Mouse (Mus musculus) hindbrain, embryonic 10.5 days (tissue): ENCODE results near the gene Rpl36al. TPM values are rescaled to one million over a fixed set of nuclear protein-coding genes. Genes with fewer than 3 reads are reported as not detected.

Source experiments
- DNase-seq: peaks from one replicate; pipeline ENCODE4 v3.0.0-alpha.2; 2017; ENCODE audit warnings: low spot score
- H3K27ac ChIP-seq: fragments of 300-500 bp; sonication (generic); 2 replicates; pipeline ENCODE4 v1.5.1; 2016; ENCODE audit warnings: mild to moderate bottlenecking, moderate library complexity
- H3K27me3 ChIP-seq: fragments of 300-500 bp; sonication (generic); 2 replicates; pipeline ENCODE4 v1.6.1; 2016; ENCODE audit warnings: mild to moderate bottlenecking; ENCODE audit not compliant: poor library complexity, insufficient read depth, severe bottlenecking
- H3K36me3 ChIP-seq: fragments of 300-500 bp; sonication (generic); 2 replicates; pipeline ENCODE4 v1.6.1; 2016; ENCODE audit warnings: mild to moderate bottlenecking, moderate library complexity
- H3K4me1 ChIP-seq: fragments of 300-500 bp; sonication (generic); replicated peaks from 2 replicates; pipeline ENCODE4 v1.6.1; 2016; ENCODE audit warnings: mild to moderate bottlenecking
- H3K4me3 ChIP-seq: fragments of 300-500 bp; sonication (generic); 2 replicates; pipeline ENCODE4 v1.5.1; 2016; ENCODE audit warnings: mild to moderate bottlenecking, moderate library complexity
- H3K9me3 ChIP-seq: fragments of 300-500 bp; sonication (generic); 2 replicates; pipeline ENCODE4 v1.6.1; 2016; ENCODE audit warnings: mild to moderate bottlenecking, moderate library complexity
- WGBS: fragments of 180-500 bp; shearing (Covaris S2); methylation state at CpG from one replicate; pipeline ENCODE4 v1.1.7; 2016; 5-methylcytosine and 5-hydroxymethylcytosine counted together
- polyA plus RNA-seq: library from polyadenylated mRNA; unstranded; fragments of >200 nt; fragmentation: Nextera tagmentation; extraction: Ambion mirVana; gene quantifications from 2 replicates; pipeline ENCODE4 v1.2.1, GENCODE M21; 2016

The Rpl36al gene
- polyA plus RNA-seq, 1 experiment from 2014 or later = 497 TPM

DNA sequence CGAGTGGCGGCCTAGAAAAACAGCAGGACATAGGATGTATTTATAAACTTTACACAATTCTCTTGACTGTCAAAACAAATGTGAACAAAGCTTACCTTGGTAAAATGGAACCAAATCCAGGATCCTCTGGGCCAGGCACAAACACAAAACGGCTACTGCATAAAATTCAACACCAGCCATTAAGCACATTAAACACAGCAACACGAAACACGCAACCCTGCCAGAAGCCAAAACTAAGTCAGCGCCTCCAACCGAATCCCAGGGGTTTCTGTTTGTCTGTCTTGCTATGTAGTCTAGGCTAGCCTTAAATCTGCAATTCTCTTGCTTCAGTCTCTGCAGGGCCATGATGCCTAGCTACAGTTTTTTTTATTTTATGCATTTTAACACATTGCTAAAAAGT lies 24.0 kb upstream of the Rpl36al start:
- WGBS = 94% methylated on average over 7 of the region's 7 CpGs
- no peak for DNase-seq

DNA sequence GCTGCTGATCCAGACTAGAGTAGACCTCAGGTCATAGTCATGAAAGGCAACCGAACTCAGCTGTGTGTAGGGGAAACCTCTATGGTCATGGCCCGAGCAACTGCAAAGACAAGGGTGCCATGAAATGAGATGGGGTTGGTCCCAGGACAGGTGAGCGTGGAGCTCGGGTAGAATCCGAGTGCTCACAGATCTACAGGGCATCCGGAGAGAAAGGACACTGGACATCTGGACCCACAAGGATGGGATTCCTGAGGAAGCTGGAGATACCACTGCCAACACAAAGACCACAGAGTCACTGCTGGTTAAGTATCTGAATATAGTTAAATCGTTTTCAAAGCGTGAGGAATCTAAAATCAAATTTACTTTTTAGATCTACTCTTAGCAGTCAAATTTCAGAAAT lies 23.5 kb upstream of the Rpl36al start:
- no peaks in the 10 kb centered on the region for H3K9me3 ChIP-seq
- no peak overlapping the region for H3K27ac ChIP-seq
- H3K36me3 ChIP-seq = peaks cover 82% of the 10 kb centered on the region
- no peak overlapping the region for H3K4me3 ChIP-seq
- H3K27me3 ChIP-seq = no peaks in the 10 kb centered on the region
- WGBS = 93% methylated on average over 8 of the region's 8 CpGs
- no peaks in the 10 kb centered on the region for H3K4me1 ChIP-seq
- DNase-seq = no peak

More for the DNA sequence above, 24.0 kb upstream of the Rpl36al start:
- no peaks in the 10 kb centered on the region for H3K4me1 ChIP-seq
- no peak overlapping the region for H3K4me3 ChIP-seq
- no peaks in the 10 kb centered on the region for H3K9me3 ChIP-seq
- peaks cover 82% of the 10 kb centered on the region for H3K36me3 ChIP-seq
- H3K27me3 ChIP-seq = no peaks in the 10 kb centered on the region
- no peak overlapping the region for H3K27ac ChIP-seq

DNA sequence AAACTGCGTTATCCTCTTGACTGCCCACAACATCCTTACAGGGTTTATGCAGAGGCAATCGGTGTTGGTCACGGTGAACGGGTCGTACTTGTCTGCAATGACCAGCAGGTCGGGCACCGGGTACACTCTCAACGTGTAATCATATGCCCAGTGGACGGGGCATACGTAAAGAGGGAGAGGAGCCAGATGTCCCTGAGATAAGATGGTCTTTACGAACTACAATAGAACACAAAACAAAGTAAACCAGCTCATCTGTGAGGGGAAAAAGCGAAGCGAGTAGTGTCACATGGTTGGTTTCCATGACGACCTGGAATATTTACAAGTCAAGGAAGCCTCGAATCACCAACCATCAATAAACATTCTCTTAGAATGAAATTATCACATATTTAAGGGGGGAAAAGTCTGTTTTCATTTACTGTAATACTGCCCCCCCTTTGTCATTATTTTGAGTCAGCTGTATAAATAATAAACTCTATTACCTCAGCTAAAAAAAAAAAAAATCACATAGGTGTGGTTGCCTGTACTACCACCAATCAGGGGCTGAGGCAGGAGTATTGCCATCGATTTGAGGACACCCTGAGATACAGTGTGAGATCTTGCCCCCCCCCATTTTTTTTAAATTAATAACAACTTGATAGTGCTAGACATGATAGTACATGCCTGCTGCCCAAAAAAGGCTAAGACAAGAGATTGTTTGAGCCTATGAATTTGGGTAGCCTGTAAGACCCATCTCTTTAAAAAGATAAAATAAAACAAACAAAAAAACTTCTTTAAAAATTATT lies 20.4 kb upstream of the Rpl36al start, which contains the start of gene Gm49384:
TSS of gene Gm49384 (minus strand) at position 216 of the 782 bp plus-strand sequence.
- peaks cover 79% of the 10 kb centered on the region for H3K36me3 ChIP-seq
- 82% methylated on average over 16 of the region's 16 CpGs for WGBS
- DNase-seq = peak; percentile 13

DNA sequence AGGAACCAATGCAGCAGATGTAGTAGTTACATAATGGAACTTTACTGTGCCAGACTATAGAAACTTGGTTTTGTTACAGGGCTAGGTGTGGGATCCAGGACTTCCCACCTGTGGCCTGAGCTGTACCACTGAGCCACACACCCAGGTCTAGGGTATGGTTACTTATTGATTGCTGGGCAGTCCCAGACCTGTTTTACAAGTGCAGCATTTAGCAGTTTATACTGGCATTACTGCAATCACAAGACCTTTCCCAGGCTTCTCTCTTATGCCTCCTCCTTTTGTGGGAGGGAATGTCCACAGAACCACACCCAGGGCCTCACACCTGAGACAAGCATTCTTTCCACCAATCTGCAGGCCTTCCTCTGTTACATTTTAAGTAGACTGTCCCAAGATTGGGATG lies 15.1 kb upstream of the Rpl36al start:
- peaks cover 31% of the 10 kb centered on the region for H3K4me1 ChIP-seq
- H3K4me3 ChIP-seq = peak overlapping the region; percentile 92
- DNase-seq = no peak
- peaks cover 49% of the 10 kb centered on the region for H3K36me3 ChIP-seq
- H3K27ac ChIP-seq = no peak overlapping the region
- no peaks in the 10 kb centered on the region for H3K27me3 ChIP-seq
- no peaks in the 10 kb centered on the region for H3K9me3 ChIP-seq

More for the DNA sequence above, 20.4 kb upstream of the Rpl36al start, which contains the start of gene Gm49384:
- H3K27me3 ChIP-seq = no peaks in the 10 kb centered on the region
- H3K27ac ChIP-seq = no peak within 1 kb of the TSS
- H3K4me3 ChIP-seq = no peak within 1 kb of the TSS
- H3K4me1 ChIP-seq = peaks cover under 1% of the 10 kb centered on the region; the same call in 1 of the 2 replicates
- H3K9me3 ChIP-seq = no peaks in the 10 kb centered on the region

DNA sequence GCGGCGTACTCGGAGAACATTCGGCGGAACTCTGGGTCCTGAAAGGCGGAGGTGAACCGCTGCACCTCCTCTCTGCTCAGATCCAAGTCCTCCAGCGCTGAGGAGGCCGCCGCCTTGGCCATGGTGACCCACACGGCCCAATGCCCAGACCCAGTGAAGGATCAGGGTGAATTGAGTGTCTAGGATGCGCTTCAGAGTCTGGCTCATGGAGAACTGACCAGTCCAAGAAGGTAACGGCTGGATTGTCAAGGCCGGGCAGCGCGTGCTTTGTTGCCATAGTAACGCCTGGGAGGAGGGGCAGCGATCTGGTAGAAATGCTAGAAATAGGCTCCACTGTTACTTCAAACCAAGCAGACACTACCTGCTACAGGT lies 14.3 kb upstream of the Rpl36al start, which contains the start of gene Dnaaf2:
TSS of gene Dnaaf2 (minus strand) at position 266 of the 372 bp plus-strand sequence.
- Histone ChIP-seq H3K4me1 (peaks cover 31% of the 10 kb centered on the region), H3K27ac (peak within 1 kb of the TSS; percentile 93), H3K9me3 (no peaks in the 10 kb centered on the region), H3K27me3 (no peaks in the 10 kb centered on the region), H3K4me3 (peak within 1 kb of the TSS; percentile 92), H3K36me3 (peaks cover 42% of the 10 kb centered on the region)
- peak; percentile 84 for DNase-seq
- under 1% methylated on average over 18 of the region's 18 CpGs for WGBS

DNA sequence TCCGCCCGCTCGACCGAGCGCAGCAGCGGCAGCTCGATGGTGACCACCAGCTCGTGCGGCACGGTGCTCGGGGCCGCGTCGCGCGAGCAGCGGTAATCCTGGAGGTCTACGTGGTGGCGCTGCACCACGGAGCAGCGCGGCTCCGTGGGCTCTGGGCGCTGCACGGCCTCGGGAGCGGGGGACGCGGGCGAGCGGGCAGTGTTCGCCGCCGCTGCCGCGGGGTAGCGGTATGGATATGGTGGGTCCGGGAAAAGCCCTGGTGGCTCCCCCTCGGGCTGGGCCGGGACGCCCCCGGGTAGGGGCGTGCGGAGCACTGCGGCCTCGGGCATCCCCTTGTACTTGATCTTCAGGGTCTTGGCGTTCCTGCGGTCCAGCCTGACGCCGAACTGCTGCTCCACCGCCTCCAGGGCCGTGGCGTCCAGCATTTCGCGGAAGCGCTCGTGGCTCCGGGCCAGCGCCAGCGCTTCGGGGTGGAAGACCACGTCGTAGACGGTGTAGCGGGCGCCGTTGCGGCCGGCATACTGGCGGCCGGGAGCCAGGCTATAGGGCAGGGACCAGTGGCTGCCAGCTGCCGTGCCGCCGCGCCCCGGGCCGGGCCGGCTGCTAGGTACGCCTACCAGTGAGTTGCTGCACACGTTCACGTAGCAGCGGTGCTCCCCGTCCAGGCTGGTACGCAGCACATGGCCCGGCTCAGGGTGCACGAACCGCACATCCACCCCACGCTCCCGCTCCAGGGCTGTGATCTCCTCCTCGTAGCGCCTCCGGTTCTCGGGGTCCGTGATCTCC lies 13.7 kb upstream of the Rpl36al start:
- Histone ChIP-seq H3K4me1 (peaks cover 31% of the 10 kb centered on the region), H3K36me3 (peaks cover 42% of the 10 kb centered on the region), H3K27ac (peak overlapping the region; percentile 93), H3K27me3 (no peaks in the 10 kb centered on the region), H3K4me3 (peak overlapping the region; percentile 92), H3K9me3 (no peaks in the 10 kb centered on the region)
- under 1% methylated on average over 94 of the region's 94 CpGs for WGBS
- DNase-seq = peak; percentile 66

DNA sequence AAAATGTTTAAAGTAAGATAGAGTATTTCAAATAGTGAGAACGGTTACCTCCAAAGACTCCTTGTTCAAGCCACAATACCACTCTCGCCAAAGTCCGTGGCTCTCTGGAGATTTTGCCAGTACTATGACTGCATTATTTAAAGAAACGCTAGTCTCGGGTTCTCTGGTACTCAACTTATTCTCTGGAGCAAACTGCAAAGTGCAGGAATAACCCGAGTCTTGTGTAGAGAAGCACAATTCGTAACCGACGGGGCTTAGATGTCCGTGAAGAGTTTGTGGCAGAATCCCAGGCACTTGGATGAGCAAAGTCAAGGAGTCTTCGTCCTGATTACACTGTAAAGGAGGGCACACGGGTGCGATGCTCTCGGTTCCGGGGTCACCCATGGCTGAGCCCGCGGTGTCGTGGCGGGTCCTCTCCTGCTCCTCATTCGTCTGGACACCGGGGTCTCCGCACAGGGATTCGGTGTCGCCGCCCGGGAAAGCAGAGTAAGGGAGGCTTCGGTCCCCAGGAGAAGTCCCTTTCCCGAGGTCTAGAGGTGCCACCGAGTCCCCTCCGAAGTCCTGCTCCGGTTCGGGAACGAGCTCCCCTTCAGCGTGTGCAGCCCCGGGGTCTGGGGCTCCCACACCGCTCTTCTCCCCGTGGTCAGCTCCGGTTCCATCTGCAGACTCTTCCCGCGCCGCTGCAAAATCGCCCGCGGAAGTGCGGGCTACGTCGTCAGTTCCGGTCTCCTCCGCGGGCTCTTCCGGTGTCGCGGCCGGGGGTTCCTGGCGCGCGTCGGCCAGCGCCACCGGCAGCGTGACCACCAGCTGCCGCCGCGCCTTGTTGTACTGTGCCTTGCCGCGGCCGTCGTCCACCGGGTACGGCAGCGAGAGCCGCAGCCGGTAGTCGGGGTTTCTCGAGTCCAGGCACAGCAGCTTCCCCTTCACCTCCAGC lies 12.8 kb upstream of the Rpl36al start, which contains the start of gene Gm49383:
TSS of gene Gm49383 (minus strand) at position 661 of the 934 bp plus-strand sequence.
- DNase-seq = peak; percentile 78
- Histone ChIP-seq H3K27me3 (no peaks in the 10 kb centered on the region), H3K4me1 (peaks cover 31% of the 10 kb centered on the region), H3K27ac (peak within 1 kb of the TSS; percentile 93), H3K36me3 (peaks cover 42% of the 10 kb centered on the region), H3K4me3 (peak within 1 kb of the TSS; percentile 92), H3K9me3 (no peaks in the 10 kb centered on the region)
- under 1% methylated on average over 75 of the region's 75 CpGs for WGBS

DNA sequence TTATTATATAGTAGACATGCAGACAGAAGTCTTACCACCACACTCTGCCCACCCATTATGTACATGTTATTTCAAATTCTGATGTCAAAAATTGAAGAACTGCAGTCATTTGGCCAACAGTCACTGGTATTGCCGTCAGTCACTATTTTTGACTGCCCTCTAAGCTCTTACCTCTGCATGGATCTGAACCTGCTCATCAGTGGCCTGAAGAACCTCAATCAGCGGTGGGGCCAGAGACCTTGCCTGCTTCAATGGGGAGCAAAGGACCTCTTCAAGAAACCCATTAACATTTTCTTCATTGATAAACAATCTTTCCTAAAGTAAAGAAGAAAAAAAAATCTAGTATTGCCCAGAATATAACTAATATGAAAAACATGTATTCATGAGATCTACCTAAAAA lies 8.8 kb upstream of the Rpl36al start:
- 96% methylated on average over 2 of the region's 2 CpGs for WGBS
- H3K9me3 ChIP-seq = no peaks in the 10 kb centered on the region
- no peak overlapping the region for H3K27ac ChIP-seq
- H3K4me1 ChIP-seq = peaks cover 15% of the 10 kb centered on the region
- no peak overlapping the region for H3K4me3 ChIP-seq
- no peaks in the 10 kb centered on the region for H3K27me3 ChIP-seq
- H3K36me3 ChIP-seq = peaks cover 52% of the 10 kb centered on the region
- DNase-seq = no peak

DNA sequence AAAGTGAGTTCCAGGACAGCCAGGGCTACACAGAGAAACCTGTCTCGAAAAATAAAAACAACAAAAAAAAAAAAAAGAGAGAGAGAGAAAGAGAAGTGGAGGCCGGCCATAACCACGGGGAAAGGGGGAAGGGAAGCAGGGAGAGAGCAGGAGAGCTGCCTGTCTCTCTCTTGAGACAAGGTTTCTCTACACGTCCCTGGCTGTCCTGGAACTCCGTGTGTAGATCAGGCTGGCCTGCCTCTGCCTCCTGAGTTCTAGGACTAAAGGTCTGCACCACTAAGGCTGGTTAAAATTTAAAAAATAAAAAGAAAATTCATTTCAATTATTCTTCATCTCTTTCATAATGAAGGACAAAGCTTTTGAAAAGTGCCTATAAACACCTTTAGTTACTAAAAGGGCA lies 7.5 kb upstream of the Rpl36al start:
- no peak for DNase-seq
- Histone ChIP-seq H3K36me3 (peaks cover 62% of the 10 kb centered on the region), H3K4me1 (peaks cover 23% of the 10 kb centered on the region), H3K27ac (no peak overlapping the region), H3K27me3 (no peaks in the 10 kb centered on the region), H3K9me3 (no peaks in the 10 kb centered on the region), H3K4me3 (no peak overlapping the region)
- 93% methylated on average over 5 of the region's 5 CpGs for WGBS

DNA sequence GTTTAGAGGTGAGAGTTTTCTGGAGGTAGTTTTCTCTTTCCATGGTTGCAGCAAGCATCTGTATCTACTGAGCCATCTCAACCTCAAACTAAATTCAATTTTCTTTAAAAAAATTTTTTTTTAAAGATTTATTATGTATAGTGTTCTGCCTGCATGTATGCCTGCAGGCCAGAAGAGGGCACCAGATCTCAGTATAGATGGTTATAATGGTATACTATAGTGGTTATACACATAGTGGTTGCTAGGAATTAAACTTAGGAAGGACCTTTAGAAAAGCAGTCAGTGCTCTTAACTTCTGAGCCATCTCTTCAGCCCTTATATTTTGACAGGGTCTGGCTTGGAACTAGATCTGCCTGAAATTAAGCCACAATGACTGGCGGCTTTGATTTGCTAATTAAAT lies 6.6 kb upstream of the Rpl36al start:
- WGBS = 98% methylated on average over 1 of the region's 1 CpGs
- Histone ChIP-seq H3K27ac (no peak overlapping the region), H3K9me3 (no peaks in the 10 kb centered on the region), H3K27me3 (no peaks in the 10 kb centered on the region), H3K4me1 (peaks cover 23% of the 10 kb centered on the region), H3K36me3 (peaks cover 65% of the 10 kb centered on the region), H3K4me3 (no peak overlapping the region)
- no peak for DNase-seq

DNA sequence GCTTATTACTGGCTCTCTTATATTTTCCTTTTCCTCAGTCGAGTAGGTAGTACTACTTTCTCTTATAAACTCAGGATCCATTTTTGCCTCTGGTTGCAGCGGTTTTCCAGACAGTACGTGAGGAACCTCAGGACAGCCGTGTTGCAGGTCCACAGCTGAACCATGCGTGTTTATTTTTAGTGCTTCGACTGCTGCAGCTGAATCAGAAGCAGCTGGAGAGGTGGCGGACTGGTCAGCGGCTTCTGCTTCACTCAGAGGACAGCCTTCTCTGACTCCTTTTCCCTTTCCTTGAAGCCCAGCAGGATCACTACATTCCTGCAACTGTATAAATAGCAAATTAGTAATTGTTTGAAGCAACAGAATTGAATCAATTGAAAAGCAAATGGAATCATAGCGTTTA lies 6.2 kb upstream of the Rpl36al start:
- DNase-seq = no peak
- H3K4me1 ChIP-seq = peaks cover 23% of the 10 kb centered on the region
- no peak overlapping the region for H3K4me3 ChIP-seq
- no peaks in the 10 kb centered on the region for H3K27me3 ChIP-seq
- no peak overlapping the region for H3K27ac ChIP-seq
- H3K9me3 ChIP-seq = no peaks in the 10 kb centered on the region
- 92% methylated on average over 9 of the region's 9 CpGs for WGBS
- peaks cover 68% of the 10 kb centered on the region for H3K36me3 ChIP-seq

DNA sequence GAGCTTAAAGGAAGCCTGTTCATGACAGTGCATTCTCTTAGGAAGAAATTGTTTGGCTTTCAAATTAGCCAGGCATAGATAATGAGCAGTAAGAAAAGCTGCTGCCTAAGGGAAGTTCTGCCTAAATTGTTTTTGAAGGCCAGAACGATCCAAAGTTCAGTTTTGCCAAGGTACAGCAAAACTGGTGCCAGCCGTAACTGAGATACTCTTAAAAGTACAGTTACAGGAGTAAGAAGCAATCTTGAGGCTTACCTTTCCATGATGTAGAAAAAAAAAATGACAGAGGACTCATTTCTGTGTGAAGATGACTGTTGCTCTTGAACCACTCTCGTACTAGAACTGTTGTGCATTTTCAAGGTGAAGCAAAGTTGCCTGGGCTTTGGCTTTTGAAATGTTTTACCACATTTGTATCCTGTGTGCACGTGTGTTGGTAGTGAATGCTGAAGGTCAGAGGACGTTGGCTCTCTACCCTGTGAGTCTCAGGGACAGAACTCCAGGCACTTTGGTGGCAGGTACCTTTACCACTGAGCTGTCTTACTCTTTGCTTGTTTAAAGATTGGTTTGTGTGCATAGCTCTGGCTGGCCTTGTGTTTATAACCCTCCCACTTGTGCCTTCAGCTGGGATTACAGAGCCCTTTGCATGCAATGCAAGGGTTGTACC lies 3.1 kb upstream of the Rpl36al start:
- Histone ChIP-seq H3K9me3 (no peaks in the 10 kb centered on the region), H3K27me3 (no peaks in the 10 kb centered on the region), H3K4me1 (peaks cover 32% of the 10 kb centered on the region), H3K36me3 (peaks cover 61% of the 10 kb centered on the region), H3K4me3 (no peak overlapping the region), H3K27ac (no peak overlapping the region)
- DNase-seq = no peak
- 80% methylated on average over 5 of the region's 5 CpGs for WGBS
